Mouse (Mus musculus) hindbrain, embryonic 13.5 days (tissue): ENCODE results near the gene Polr2a. TPM values are rescaled to one million over a fixed set of nuclear protein-coding genes. Genes with fewer than 3 reads are reported as not detected.

Experiments used
- ATAC-seq: fragments of 200-750 bp; cut with Nextera tagmentation; 2 replicates; pipeline ENCODE4 v1.8.0; 2017; ENCODE audit warnings: moderate TSS enrichment; ENCODE audit not compliant: low FRiP score
- H3K27ac ChIP-seq: fragments of 300-500 bp; sonication (generic); 2 replicates; pipeline ENCODE4 v1.5.1; 2015; ENCODE audit warnings: inconsistent platforms, mild to moderate bottlenecking, moderate library complexity
- H3K27me3 ChIP-seq: fragments of 300-500 bp; sonication (generic); 2 replicates; pipeline ENCODE4 v1.6.1; 2015; ENCODE audit warnings: mild to moderate bottlenecking, inconsistent platforms
- H3K36me3 ChIP-seq: fragments of 300-500 bp; sonication (generic); 2 replicates; pipeline ENCODE4 v1.6.1; 2015; ENCODE audit warnings: mild to moderate bottlenecking, inconsistent platforms
- H3K4me1 ChIP-seq: fragments of 300-500 bp; sonication (generic); replicated peaks from 2 replicates; pipeline ENCODE4 v1.6.1; 2015; ENCODE audit warnings: inconsistent platforms
- H3K4me2 ChIP-seq: fragments of 300-500 bp; sonication (generic); 2 replicates; pipeline ENCODE4 v1.6.1; 2015; ENCODE audit warnings: inconsistent platforms, mild to moderate bottlenecking, moderate library complexity
- H3K4me3 ChIP-seq: fragments of 300-500 bp; sonication (generic); 2 replicates; pipeline ENCODE4 v1.5.1; 2015; ENCODE audit warnings: mild to moderate bottlenecking, inconsistent platforms
- H3K9ac ChIP-seq: fragments of 300-500 bp; sonication (generic); 2 replicates; pipeline ENCODE4 v1.6.1; 2015; ENCODE audit warnings: mild to moderate bottlenecking, inconsistent platforms
- H3K9me3 ChIP-seq: fragments of 300-500 bp; sonication (generic); 2 replicates; pipeline ENCODE4 v1.6.1; 2016; ENCODE audit warnings: inconsistent platforms
- WGBS: fragments of 180-500 bp; shearing (Covaris S2); methylation state at CpG from one replicate; pipeline ENCODE4 v1.1.7; 2015; 5-methylcytosine and 5-hydroxymethylcytosine counted together
- polyA plus RNA-seq: library from polyadenylated mRNA; unstranded; fragments of >200 nt; fragmentation: Nextera tagmentation; extraction: Ambion mirVana; gene quantifications from 2 replicates; pipeline ENCODE4 v1.2.1, GENCODE M21; 2015

The Polr2a gene
- polyA plus RNA-seq, 1 experiment from 2014 or later, result 18.8 TPM

DNA sequence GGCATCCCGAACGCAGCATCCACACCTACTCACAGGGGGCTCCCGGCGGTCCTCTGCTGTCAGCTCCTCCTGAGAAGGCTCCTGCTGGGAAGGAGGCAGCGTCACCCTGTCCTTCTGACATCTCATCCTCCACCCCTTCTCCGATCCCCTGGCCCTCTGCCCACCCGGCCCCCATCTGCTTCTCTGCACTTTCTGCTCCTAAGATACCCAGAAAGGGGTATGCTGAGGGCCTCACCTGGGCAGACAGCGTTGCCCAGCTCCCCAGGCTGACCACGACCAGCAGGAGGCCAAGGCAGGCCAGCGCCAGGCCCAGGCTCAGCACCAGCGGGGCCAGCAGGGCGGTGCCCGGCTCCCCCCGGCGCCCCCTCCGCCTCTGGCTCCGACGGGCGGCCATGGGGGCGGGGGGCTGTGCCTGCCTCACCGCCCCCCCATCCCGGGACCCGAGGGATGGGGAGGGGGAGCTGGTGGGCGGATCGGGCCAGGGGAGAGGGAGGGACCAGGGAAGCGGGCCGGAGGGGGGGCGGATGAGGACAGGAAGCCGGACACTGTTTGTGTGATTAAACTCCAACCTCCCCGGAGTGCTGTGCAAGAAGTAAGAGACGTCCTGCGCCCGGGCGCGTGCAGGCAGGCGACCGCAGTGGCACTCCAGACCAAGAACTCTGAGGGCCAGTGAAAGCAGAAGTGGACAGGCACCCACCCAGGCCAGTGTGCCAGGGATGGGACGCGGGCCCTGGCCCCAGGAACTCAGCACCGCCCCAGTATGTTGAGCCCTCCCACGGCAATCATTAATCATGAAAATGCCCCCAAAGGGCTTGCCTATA lies 62.9 kb downstream of the Polr2a start, which contains the start of the genes Tnfsf12 and Tnfsfm13:
Tnfsf12 (minus strand) TSS at position 489 of the 821 bp plus-strand sequence.
Tnfsfm13 (minus strand) TSS at position 738 of the 821 bp plus-strand sequence.
- H3K9ac ChIP-seq, result peak within 1 kb of the TSS; percentile 84
- peak within 1 kb of the TSS; percentile 52; the same call in 1 of the 2 replicates for H3K27ac ChIP-seq
- peak within 1 kb of the TSS; percentile 49 for H3K4me3 ChIP-seq
- 2% methylated on average over 25 of the region's 41 CpGs for WGBS
- ATAC-seq, result 0 out of 2 replicates have a peak, but pooled peaks have one; percentile 28
- H3K27me3 ChIP-seq, result no peaks in the 10 kb centered on the region
- no peaks in the 10 kb centered on the region for H3K9me3 ChIP-seq
- peak within 1 kb of the TSS; percentile 84 for H3K4me2 ChIP-seq
- H3K4me1 ChIP-seq, result peaks cover 11% of the 10 kb centered on the region
- H3K36me3 ChIP-seq, result no peaks in the 10 kb centered on the region

DNA sequence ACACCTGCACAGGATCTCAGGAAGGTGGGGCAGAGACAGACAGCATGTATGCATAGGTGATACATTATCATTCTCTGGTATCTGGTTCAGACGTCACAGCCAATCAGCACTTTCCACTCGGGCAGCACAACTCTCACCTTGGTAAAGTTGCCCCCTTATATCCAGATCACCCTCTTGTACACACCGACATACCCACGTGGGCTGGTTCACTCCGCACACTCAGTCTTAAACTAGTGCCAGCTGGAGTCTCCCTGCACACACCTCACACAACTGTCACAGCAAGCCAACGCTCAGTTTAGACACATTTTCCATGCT lies 63.4 kb downstream of the Polr2a start:
- whole genome bisulfite sequencing, result 28% methylated on average over 6 of the region's 6 CpGs
- H3K27me3 ChIP-seq, result no peaks in the 10 kb centered on the region
- peak overlapping the region; percentile 49 for H3K4me3 ChIP-seq
- peak overlapping the region; percentile 84 for H3K9ac ChIP-seq
- peaks cover 11% of the 10 kb centered on the region for H3K4me1 ChIP-seq
- no peaks in the 10 kb centered on the region for H3K9me3 ChIP-seq
- no peak for ATAC-seq
- H3K27ac ChIP-seq, result no peak overlapping the region
- H3K4me2 ChIP-seq, result peak overlapping the region; percentile 84
- H3K36me3 ChIP-seq, result no peaks in the 10 kb centered on the region

DNA sequence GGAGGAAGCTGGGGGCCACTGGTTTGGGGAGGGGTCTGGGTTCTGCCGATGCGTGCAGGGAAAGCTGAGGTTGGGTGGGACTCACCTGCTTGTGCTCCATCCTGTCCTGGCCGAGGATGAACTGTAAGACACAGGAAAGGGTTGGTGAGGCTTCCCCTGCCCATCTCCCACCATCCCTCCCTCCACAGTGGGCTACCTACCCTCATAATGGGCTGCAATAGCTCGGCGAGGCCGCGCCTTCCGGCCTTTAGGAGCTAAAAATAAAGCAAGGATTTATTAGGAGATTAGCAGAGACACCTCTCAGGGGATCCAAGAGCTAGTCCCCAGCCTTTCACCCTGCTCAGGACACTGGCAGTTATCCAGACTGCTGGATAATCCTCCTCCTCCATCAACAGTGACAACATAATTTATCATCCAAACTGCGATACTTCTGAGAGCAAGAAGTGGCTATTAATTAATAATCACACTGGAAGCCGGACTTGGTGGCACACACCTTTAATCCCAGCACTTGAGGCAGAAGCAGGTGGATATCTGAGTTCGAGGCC lies 64.9 kb downstream of the Polr2a start:
- ATAC-seq, result no peak
- Histone ChIP-seq H3K36me3 (no peaks in the 10 kb centered on the region), H3K9ac (no peak overlapping the region), H3K4me2 (no peak overlapping the region), H3K4me3 (no peak overlapping the region), H3K9me3 (no peaks in the 10 kb centered on the region), H3K4me1 (peaks cover 11% of the 10 kb centered on the region), H3K27me3 (no peaks in the 10 kb centered on the region), H3K27ac (no peak overlapping the region)
- WGBS, result 74% methylated on average over 11 of the region's 11 CpGs

DNA sequence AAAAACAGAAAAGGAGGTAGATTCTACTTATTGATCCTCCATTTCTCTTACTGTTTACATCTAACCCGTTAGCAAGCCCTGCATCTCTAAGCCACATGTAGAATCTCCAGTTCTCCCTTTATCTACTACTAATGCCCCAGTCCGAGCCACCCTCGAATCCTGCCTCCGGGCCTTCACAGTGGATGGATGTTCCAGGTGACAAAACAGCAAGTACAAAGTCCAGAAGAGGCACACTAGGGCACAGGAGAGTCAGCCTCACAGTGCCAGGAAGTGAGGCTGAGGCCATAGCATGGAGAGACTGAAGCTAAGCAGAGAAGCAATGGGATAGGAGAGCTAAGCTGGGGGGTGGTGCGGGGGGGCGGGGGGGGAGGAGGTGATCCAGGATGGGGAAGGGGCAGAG lies 65.6 kb downstream of the Polr2a start:
- Histone ChIP-seq H3K4me2 (no peak overlapping the region), H3K9me3 (no peaks in the 10 kb centered on the region), H3K27me3 (no peaks in the 10 kb centered on the region), H3K36me3 (no peaks in the 10 kb centered on the region), H3K27ac (no peak overlapping the region), H3K9ac (no peak overlapping the region), H3K4me3 (no peak overlapping the region), H3K4me1 (peaks cover 11% of the 10 kb centered on the region)
- no peak for ATAC-seq
- WGBS, result 90% methylated on average over 6 of the region's 6 CpGs

DNA sequence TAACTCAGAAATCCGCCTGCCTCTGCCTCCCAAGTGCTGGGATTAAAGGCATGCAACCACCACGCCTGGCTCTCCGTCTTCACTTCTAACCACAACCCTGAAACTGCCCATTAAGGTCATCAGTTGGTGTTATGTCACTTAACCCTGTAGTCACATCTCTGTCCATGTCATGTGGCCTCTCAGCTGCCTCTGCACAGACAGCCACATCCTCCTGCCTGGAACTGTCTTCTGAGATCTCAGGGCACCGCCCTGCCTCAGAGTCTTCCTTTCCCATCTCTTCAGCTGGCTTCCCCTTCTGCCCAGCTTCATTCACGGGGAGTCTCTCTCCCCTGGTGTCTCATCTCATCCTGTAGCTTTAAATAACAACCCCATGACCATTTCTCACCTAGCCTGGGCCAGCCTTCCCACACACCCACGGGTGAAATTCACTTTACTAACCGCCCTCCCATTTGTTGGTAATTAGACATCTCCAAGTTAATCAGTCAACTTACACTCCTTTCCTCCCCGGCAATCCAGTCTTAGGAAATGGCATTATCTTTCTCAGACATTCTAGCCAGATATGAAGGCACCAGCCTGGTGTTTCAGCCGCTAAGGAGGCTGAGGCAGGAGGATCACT lies 66.1 kb downstream of the Polr2a start:
- H3K9ac ChIP-seq, result no peak overlapping the region
- no peak overlapping the region for H3K4me2 ChIP-seq
- H3K27ac ChIP-seq, result no peak overlapping the region
- H3K27me3 ChIP-seq, result peaks cover under 1% of the 10 kb centered on the region; the same call in 1 of the 2 replicates
- peaks cover 11% of the 10 kb centered on the region for H3K4me1 ChIP-seq
- no peak overlapping the region for H3K4me3 ChIP-seq
- no peaks in the 10 kb centered on the region for H3K9me3 ChIP-seq
- 83% methylated on average over 9 of the region's 9 CpGs for WGBS
- no peak for ATAC-seq
- H3K36me3 ChIP-seq, result no peaks in the 10 kb centered on the region

DNA sequence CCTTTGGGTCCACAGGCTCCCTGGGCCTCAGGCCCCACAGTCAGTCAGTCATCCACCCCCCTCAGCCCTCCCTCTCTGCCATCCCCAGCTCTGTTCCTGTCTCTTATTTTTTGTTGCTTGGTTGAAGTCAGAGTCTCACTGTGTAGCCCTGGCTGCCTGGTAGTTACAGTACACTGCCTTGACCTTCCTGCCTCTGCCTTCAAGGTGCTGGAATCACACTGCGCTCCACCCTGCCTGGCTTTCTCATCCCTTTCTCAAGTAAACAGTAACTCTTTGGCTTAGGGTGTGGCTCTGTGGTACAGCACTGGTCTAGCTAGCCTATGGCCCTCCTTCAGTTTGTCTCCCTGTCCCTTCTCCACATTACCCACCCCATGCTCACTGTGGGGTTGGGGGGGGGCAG lies 68.5 kb downstream of the Polr2a start:
- WGBS, result 100% methylated on average over 1 of the region's 1 CpGs
- no peaks in the 10 kb centered on the region for H3K36me3 ChIP-seq

DNA sequence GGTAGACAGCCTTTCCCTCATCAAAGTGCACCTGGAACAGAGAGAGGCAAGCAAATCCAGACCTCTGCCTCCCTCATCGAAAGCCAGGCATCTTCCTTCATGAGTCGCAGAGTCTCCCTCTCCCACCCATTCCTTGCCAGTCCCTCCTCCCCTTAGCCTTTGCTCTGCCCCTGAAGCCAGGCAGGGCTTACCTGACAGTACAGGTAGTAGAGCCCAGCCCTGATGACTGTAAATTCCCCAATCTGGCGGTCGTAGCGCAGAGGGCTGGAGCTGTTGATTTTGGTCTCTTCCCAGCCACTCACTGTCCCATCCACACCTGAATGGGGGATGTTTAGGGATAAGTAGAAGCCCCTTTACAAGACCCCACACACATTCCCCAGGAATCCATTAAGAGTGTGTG lies 71.4 kb downstream of the Polr2a start:
- Histone ChIP-seq H3K27ac (no peak overlapping the region), H3K27me3 (peaks cover 13% of the 10 kb centered on the region; the same call in 1 of the 2 replicates), H3K36me3 (no peaks in the 10 kb centered on the region), H3K9me3 (no peaks in the 10 kb centered on the region), H3K4me2 (no peak overlapping the region), H3K4me1 (peaks cover 31% of the 10 kb centered on the region), H3K4me3 (no peak overlapping the region), H3K9ac (0 out of 2 replicates have a peak overlapping the region, but pooled peaks have one; percentile 10)
- no peak for ATAC-seq
- 58% methylated on average over 5 of the region's 5 CpGs for WGBS

More for the DNA sequence above, 68.5 kb downstream of the Polr2a start:
- Histone ChIP-seq H3K4me1 (peaks cover 14% of the 10 kb centered on the region; the same call in 1 of the 2 replicates), H3K4me3 (no peak overlapping the region), H3K4me2 (no peak overlapping the region), H3K27ac (no peak overlapping the region), H3K9ac (no peak overlapping the region), H3K9me3 (no peaks in the 10 kb centered on the region), H3K27me3 (peaks cover 13% of the 10 kb centered on the region; the same call in 1 of the 2 replicates)
- ATAC-seq, result no peak

GRCm38 (mm10) chr11:69686377-69686776 lies 72.1 kb downstream of the Polr2a start:
- ATAC-seq, result no peak

DNA sequence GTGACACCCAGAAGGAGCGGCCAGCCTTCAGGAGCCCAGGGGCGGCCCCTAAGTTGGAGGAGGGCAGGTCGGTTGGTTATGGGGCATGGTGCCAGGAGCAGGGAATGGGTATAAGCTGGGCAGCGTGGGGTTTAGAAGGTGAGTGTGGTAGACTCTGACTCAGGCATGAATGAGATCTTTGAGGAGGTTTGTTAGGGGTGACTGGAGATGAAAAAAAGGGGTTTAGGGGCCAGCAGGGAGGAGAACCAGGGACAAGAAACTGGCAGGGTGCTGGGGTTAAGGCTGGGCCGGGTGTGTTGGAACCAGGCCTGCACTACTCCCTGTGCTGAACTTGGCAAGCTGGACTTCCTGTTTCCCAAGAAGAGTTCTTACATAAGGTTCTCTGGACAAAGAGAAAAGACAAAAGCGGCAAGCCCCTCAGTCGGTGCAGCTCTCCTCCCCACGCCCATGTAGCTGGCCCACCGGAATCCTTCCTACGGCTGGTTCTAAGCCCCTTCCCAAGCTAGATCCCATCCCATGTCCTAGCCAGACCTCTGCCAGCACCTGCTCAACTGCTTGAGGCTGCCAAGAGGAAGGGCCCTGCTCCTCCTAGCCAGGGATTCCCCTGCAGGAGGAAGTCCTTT lies 72.8 kb downstream of the Polr2a start, which contains the start of gene Tnfsf13:
Tnfsf13 (minus strand) TSS at position 259 of the 623 bp plus-strand sequence.
- WGBS, result 55% methylated on average over 10 of the region's 10 CpGs
- Histone ChIP-seq H3K27me3 (peaks cover 13% of the 10 kb centered on the region; the same call in 1 of the 2 replicates), H3K9me3 (no peaks in the 10 kb centered on the region), H3K9ac (peak within 1 kb of the TSS; percentile 58), H3K4me1 (peaks cover 38% of the 10 kb centered on the region), H3K27ac (0 out of 2 replicates have a peak within 1 kb of the TSS, but pooled peaks have one; percentile 46), H3K36me3 (no peaks in the 10 kb centered on the region), H3K4me2 (no peak within 1 kb of the TSS), H3K4me3 (no peak within 1 kb of the TSS)
- no peak for ATAC-seq

More at GRCm38 (mm10) chr11:69686377-69686776, 72.1 kb downstream of the Polr2a start:
- no peaks in the 10 kb centered on the region for H3K36me3 ChIP-seq
- no peak overlapping the region for H3K4me3 ChIP-seq
- H3K27ac ChIP-seq, result no peak overlapping the region
- peaks cover 31% of the 10 kb centered on the region for H3K4me1 ChIP-seq
- no peaks in the 10 kb centered on the region for H3K9me3 ChIP-seq
- H3K4me2 ChIP-seq, result no peak overlapping the region
- 13% methylated on average over 4 of the region's 4 CpGs for WGBS
- 0 out of 2 replicates have a peak overlapping the region, but pooled peaks have one; percentile 10 for H3K9ac ChIP-seq
- peaks cover 13% of the 10 kb centered on the region; the same call in 1 of the 2 replicates for H3K27me3 ChIP-seq

GRCm38 (mm10) chr11:69684936-69685335 lies 73.5 kb downstream of the Polr2a start:
- Histone ChIP-seq H3K4me3 (no peak overlapping the region), H3K36me3 (0 out of 2 replicates have a peak, but pooled peaks cover 3% of the 10 kb centered on the region), H3K9ac (peak overlapping the region; percentile 19; the same call in 1 of the 2 replicates), H3K9me3 (no peaks in the 10 kb centered on the region), H3K27me3 (peaks cover 13% of the 10 kb centered on the region; the same call in 1 of the 2 replicates), H3K4me2 (no peak overlapping the region), H3K27ac (0 out of 2 replicates have a peak overlapping the region, but pooled peaks have one; percentile 23), H3K4me1 (peaks cover 45% of the 10 kb centered on the region)
- 82% methylated on average over 6 of the region's 6 CpGs for WGBS
- no peak for ATAC-seq

GRCm38 (mm10) chr11:69684128-69684745 lies 74.2 kb downstream of the Polr2a start:
- Histone ChIP-seq H3K4me1 (peaks cover 52% of the 10 kb centered on the region), H3K27ac (no peak overlapping the region)
- WGBS, result 85% methylated on average over 12 of the region's 12 CpGs

More at GRCm38 (mm10) chr11:69684128-69684745, 74.2 kb downstream of the Polr2a start:
- H3K4me3 ChIP-seq, result no peak overlapping the region
- H3K4me2 ChIP-seq, result no peak overlapping the region
- peaks cover 8% of the 10 kb centered on the region; the same call in 1 of the 2 replicates for H3K36me3 ChIP-seq
- no peaks in the 10 kb centered on the region for H3K9me3 ChIP-seq
- ATAC-seq, result no peak
- H3K9ac ChIP-seq, result peak overlapping the region; percentile 35
- peaks cover 13% of the 10 kb centered on the region; the same call in 1 of the 2 replicates for H3K27me3 ChIP-seq
